Mouse (Mus musculus) right cerebral cortex, postnatal 14 days (tissue): ENCODE data around the gene Lnx1.

Experiments used
- DNase-seq: peaks from one replicate; pipeline ENCODE4 v3.0.0; 2022

Lnx1 gene

GRCm38 (mm10) chr5:74600010-74600409, 102.7 kb downstream of the Lnx1 start:
- no peak for DNase-seq

- DNase-seq = no peak
Observed at GRCm38 (mm10) chr5:74593147-74593546, 109.6 kb downstream of the Lnx1 start.

GRCm38 (mm10) chr5:74591413-74591812, 111.3 kb downstream of the Lnx1 start:
- DNase-seq = no peak

GRCm38 (mm10) chr5:74589133-74589532, 113.6 kb downstream of the Lnx1 start:
- DNase-seq = no peak

GRCm38 (mm10) chr5:74571767-74572166, 130.9 kb downstream of the Lnx1 start:
- no peak for DNase-seq

- no peak for DNase-seq
Observed at GRCm38 (mm10) chr5:74561151-74561550, 141.6 kb downstream of the Lnx1 start.

GRCm38 (mm10) chr5:74549566-74549965, 153.1 kb downstream of the Lnx1 start:
- DNase-seq = no peak

- no peak for DNase-seq
Observed at GRCm38 (mm10) chr5:74545606-74546005, 157.1 kb downstream of the Lnx1 start.
